Mouse (Mus musculus) gastrocnemius, postnatal 14 days (tissue): ENCODE results near the gene Lrrc71. TPM values are rescaled to one million over a fixed set of nuclear protein-coding genes. Genes with fewer than 3 reads are reported as not detected.
A peak's percentile ranks its signal among the peaks of the same experiment; 100 is the strongest.

ENCODE experiments used
- DNase-seq: peaks from one replicate; pipeline ENCODE4 v3.0.0; 2021; ENCODE audit warnings: mixed read lengths
- intact Hi-C: fragments of 180-260 bp; cut with DNase I; formaldehyde crosslinking; loops from one replicate; pipeline ENCODE4 v1.15.1; 2025; ENCODE audit warnings: low total_unique reads
- total RNA-seq, 2 experiments: library from RNA; stranded (reverse); gene quantifications; 2 replicates each; pipeline ENCODE4 v1.2.3; 2021

Lrrc71 gene
- total RNA-seq, 2 experiments from 2014 or later = 0.04 to 0.53 TPM

GRCm38 (mm10) chr3:87765091-87765490 is 16.7 kb upstream of the Lrrc71 start:
- intact Hi-C loops = no loop called here
- DNase-seq = no peak

- intact Hi-C loops = no loop called here
Observed at GRCm38 (mm10) chr3:87764506-87764905, 16.1 kb upstream of the Lrrc71 start.

GRCm38 (mm10) chr3:87763683-87764289 is 15.4 kb upstream of the Lrrc71 start:
- intact Hi-C loops = no loop called here
- DNase-seq = peak; percentile 86

More at GRCm38 (mm10) chr3:87764506-87764905, 16.1 kb upstream of the Lrrc71 start:
- DNase-seq = no peak

GRCm38 (mm10) chr3:87763202-87763601 is 14.8 kb upstream of the Lrrc71 start:
- DNase-seq = no peak
- intact Hi-C loops = no loop called here

- intact Hi-C loops = no loop called here
- no peak for DNase-seq
Observed at GRCm38 (mm10) chr3:87761408-87762375, 13.3 kb upstream of the Lrrc71 start.

GRCm38 (mm10) chr3:87758641-87759040 is 10.2 kb upstream of the Lrrc71 start:
- intact Hi-C loops = loop anchor here (10.0 kb wide), 1 partner anchor 56 kb away; no protein-coding TSS in a partner anchor
- no peak for DNase-seq

GRCm38 (mm10) chr3:87756488-87756887 is 8.1 kb upstream of the Lrrc71 start:
- no peak for DNase-seq
- intact Hi-C loops = loop anchor here (10.0 kb wide), 1 partner anchor 58 kb away; no protein-coding TSS in a partner anchor

GRCm38 (mm10) chr3:87755964-87756363 is 7.5 kb upstream of the Lrrc71 start:
- intact Hi-C loops = loop anchor here (10.0 kb wide), 1 partner anchor 59 kb away; no protein-coding TSS in a partner anchor
- DNase-seq = peak; percentile 89

- intact Hi-C loops = loop anchor here (10.0 kb wide), 1 partner anchor 61 kb away; no protein-coding TSS in a partner anchor
- no peak for DNase-seq
Observed at GRCm38 (mm10) chr3:87753829-87754228, 5.4 kb upstream of the Lrrc71 start.

- no peak for DNase-seq
- intact Hi-C loops = loop anchor here (10.0 kb wide), 1 partner anchor 62 kb away; no protein-coding TSS in a partner anchor
Observed at GRCm38 (mm10) chr3:87752567-87752966, 4.1 kb upstream of the Lrrc71 start.

GRCm38 (mm10) chr3:87749977-87750376 is 1.6 kb upstream of the Lrrc71 start:
- DNase-seq = no peak
- intact Hi-C loops = loop anchor here (10.0 kb wide), 1 partner anchor 65 kb away; no protein-coding TSS in a partner anchor

GRCm38 (mm10) chr3:87749036-87749435 is 611 bp upstream of the Lrrc71 start:
- intact Hi-C loops = no loop called here
- no peak for DNase-seq

GRCm38 (mm10) chr3:87745036-87745659 is 3.3 kb downstream of the Lrrc71 start:
- intact Hi-C loops = no loop called here
- no peak for DNase-seq

- DNase-seq = no peak
- intact Hi-C loops = no loop called here
Observed at GRCm38 (mm10) chr3:87743927-87744326, 4.5 kb downstream of the Lrrc71 start.

- intact Hi-C loops = no loop called here
Observed at GRCm38 (mm10) chr3:87742735-87743134, 5.7 kb downstream of the Lrrc71 start.

GRCm38 (mm10) chr3:87742013-87742412 is 6.4 kb downstream of the Lrrc71 start:
- no peak for DNase-seq
- intact Hi-C loops = no loop called here

More at GRCm38 (mm10) chr3:87742735-87743134, 5.7 kb downstream of the Lrrc71 start:
- DNase-seq = no peak

- DNase-seq = no peak
- intact Hi-C loops = no loop called here
Observed at GRCm38 (mm10) chr3:87738906-87739305, 9.5 kb downstream of the Lrrc71 start.

GRCm38 (mm10) chr3:87735335-87735734 is 13.1 kb downstream of the Lrrc71 start:
- intact Hi-C loops = no loop called here
- DNase-seq = no peak

- no peak for DNase-seq
- intact Hi-C loops = no loop called here
Observed at GRCm38 (mm10) chr3:87733984-87734761, 14.3 kb downstream of the Lrrc71 start.
